Comparison of ENCODE assay signal across 8 mouse cellular contexts in genomic region chr12:33010026-33010425, GRCm38 (mm10). TPM values are rescaled to one million over a fixed set of nuclear protein-coding genes. Genes with fewer than 3 reads are reported as not detected.
DNase-seq lines count a peak whose midpoint lies in the region; ATAC-seq lines count a peak whose summit lies in the region.

No protein-coding gene starts in this region.

- peak; percentile 93 for ATAC-seq in neutrophil, adult 5-6 weeks (ENCODE audit: extremely low read depth, insufficient number of reproducible peaks, low FRiP score, poor library complexity, severe bottlenecking)

- peak; percentile 31 for DNase-seq in adrenal gland, adult 2 months
- DNase-seq in adrenal gland, adult 8-10 months = no peak
- peak; percentile 30 for DNase-seq in right cerebral cortex, adult 18-20 months
- no peak for DNase-seq in right cerebral cortex, postnatal 4 days
- DNase-seq in gastrocnemius, postnatal 14 days = peak; percentile 45
- peak; percentile 69 for DNase-seq in kidney, postnatal 10 days
- DNase-seq in right cerebral cortex, postnatal 25 days = no peak

- intact Hi-C loops in gastrocnemius, postnatal 14 days (cut with DNase I; ENCODE audit: low total_unique reads) = loop anchor here (5.0 kb wide), 1 partner anchor 98 kb away; no protein-coding TSS in a partner anchor

RNA-seq across cellular contexts. Expression of gene Sypl, which starts 56.3 kb away (rescaled TPM):
- 100 to 1,000 TPM; 109 to 117 TPM for total RNA-seq in adrenal gland, adult 2 months (2021)
- polyA plus RNA-seq in adrenal gland, adult 2 months (2012; rRNA removed) = 27.4 and 41.4 TPM in 2 replicates
- total RNA-seq in adrenal gland, adult 8-10 months (2022) = 100 to 1,000 TPM; 104 to 117 (median 108) TPM
- 100 to 1,000 TPM; 124 TPM for total RNA-seq in gastrocnemius, postnatal 14 days (2021)
- 69.1 and 77.2 TPM in 2 replicates for total RNA-seq in neutrophil, adult 5-6 weeks (2017)

Comparison
In these comparisons a context has a peak if more than half of its experiments do, and no peak if none do; other contexts are left out.
1. DNase-seq: peak in adrenal gland, adult 2 months (single experiment), right cerebral cortex, adult 18-20 months (single experiment), gastrocnemius, postnatal 14 days (single experiment) and kidney, postnatal 10 days (single experiment); none in adrenal gland, adult 8-10 months (single experiment), right cerebral cortex, postnatal 4 days (single experiment) and right cerebral cortex, postnatal 25 days (single experiment).